Mouse (Mus musculus) adipocyte (in vitro differentiated cells): ENCODE data around the gene Rnf39.
"Not testable (repeated sequence)": the region's sequence is repeated elsewhere in the genome, so short reads cannot be mapped to it uniquely, and the experiment has no call there.

Source experiments
- DNase-seq: peaks from one replicate; pipeline ENCODE4 v3.0.0-alpha.2; 2016; ENCODE audit warnings: low spot score

Gene Rnf39

GRCm38 (mm10) chr17:36982253-36983155, 39.8 kb downstream of the Rnf39 start:
- DNase-seq = no peak

DNA sequence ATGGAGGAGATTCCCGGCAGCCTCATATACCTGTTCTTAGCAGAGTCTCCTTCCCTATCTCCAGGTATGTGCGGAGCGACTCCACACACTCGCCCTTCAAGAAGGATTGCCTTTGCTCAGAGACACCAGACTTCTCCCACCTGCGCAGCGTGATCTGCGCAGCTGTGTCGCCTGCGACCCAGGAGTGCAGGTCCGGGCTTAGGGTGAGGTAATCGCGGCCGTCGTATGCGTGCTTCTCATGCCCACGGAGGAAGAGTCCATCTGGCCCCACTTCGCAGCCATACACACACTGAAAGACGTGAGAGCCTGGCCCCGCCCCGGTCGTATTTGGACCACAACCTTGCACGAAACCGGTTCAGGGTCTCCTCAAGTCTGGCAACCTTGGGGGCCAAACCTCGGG, 45.8 kb downstream of the Rnf39 start:
- no peak for DNase-seq

DNA sequence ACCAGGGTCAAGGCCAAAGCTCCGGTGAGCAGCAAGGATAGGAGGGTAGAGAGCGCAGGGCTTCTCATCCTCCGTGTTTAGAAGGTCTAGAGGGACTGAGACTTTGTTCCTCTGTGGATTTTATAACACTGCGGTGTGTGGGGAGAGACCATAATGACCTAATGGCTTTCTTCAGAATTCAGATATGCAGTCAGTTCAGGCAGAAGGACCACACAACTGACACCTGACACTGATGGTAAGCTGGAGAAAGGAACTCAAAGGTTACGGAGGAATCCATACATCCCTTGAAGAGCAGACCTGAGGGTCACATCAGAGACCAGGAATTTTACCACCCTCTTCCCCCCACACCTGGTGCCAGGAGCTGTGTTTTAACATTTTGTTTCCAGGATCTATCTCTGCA, 46.7 kb downstream of the Rnf39 start, which contains the start of gene H2-M5:
H2-M5 (minus strand) TSS at position 101 of the 400 bp plus-strand sequence.
- no peak for DNase-seq

DNA sequence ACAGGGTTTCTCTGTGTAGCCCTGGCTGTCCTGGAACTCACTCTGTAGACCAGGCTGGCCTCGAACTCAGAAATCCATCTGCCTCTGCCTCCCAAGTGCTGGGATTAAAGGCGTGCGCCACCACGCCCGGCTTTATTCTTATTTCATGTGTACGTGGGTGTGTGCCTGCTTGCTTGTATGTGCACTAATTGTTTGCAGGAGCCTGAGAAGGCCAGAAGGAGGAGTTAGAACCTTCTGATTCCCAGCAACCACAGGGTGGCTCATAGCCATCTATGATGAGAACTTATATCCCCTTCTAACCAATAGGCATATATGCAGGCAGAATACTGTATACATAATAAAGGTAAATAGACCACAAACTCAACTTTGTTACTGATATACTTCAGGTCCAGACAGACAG, 47.9 kb downstream of the Rnf39 start:
- not testable (repeated sequence) for DNase-seq

DNA sequence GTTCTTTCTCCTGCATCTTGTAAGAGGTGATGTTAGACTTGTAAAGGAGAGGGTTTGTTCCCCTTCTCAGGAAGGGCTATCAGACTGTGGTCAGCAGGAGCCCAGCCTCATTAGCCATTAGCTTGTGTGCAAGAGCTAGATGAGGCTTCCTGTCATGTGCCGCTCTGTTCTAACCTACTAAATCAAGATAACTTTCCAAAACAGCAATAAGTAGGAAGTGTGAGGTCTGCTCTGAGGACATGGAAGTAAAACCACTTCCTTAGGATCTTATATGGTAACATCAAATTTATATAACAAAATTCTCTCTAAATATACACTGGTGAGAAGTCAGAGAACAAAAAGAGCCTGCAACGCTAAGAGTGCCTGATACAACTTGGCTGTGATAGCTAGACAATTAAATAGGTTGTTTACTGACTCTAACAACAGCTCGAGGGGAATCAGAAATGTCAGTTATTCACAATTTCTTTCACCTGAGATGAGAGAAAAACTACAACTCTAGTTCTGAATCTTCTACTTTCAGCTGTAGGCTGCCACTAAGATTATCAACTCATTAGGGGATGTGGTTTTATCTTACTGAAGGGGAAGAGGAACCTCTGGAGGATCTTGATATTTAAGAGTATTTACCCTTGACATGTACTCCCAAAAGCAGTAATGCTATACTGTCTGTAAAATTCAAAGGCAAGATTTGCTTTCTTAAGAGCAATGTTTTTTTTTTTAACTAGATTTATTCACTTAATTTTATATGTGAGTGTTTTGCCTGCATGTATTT, 49.8 kb downstream of the Rnf39 start:
- DNase-seq = no peak

DNA sequence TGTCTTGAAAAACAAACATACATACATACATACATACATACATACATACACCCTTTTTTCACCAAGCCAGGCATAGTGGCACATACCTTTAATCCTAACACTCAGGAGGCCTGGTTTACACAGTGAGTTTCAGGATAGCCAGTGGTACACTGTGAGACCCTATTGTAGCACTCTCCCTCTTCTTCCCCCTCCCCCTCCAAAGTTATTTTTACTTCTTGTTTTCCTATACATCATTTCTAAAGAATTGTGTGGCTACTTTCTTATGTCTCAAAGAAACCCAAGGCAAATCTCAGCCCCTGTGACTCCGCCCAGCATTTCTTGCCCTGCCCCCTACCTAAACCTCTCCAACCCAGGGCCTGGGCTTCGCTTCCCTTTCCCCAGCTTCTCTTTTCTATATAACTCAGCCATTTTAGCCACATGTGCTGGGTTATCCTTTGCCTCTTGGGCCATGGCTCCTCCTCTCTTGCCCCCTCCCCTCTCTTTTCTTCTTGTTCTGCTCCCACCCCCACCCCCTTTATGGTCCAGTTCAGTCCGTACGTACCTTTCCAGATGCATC, 51.1 kb downstream of the Rnf39 start:
- DNase-seq = no peak

GRCm38 (mm10) chr17:36994528-36994927, 51.8 kb downstream of the Rnf39 start:
- DNase-seq = no peak

DNA sequence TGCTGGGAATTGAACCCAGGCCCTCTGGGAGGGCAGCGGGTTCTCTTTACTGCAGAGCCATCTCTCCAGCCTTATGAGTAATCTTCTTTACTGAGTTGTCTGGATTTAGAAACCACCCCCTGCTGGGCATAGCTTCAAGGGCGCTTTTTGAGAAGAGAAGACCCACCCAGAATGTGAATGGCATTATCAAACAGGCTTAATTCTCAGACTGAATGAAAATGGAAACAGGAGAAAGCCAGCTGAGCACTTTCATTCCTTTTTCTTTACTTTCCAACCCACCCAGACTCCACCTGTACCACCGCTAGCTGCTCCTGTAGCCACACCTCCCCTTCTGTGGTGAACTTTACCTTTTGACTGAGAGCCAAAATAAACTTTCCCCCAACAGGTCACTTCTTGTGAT, 52.7 kb downstream of the Rnf39 start:
- DNase-seq = no peak

DNA sequence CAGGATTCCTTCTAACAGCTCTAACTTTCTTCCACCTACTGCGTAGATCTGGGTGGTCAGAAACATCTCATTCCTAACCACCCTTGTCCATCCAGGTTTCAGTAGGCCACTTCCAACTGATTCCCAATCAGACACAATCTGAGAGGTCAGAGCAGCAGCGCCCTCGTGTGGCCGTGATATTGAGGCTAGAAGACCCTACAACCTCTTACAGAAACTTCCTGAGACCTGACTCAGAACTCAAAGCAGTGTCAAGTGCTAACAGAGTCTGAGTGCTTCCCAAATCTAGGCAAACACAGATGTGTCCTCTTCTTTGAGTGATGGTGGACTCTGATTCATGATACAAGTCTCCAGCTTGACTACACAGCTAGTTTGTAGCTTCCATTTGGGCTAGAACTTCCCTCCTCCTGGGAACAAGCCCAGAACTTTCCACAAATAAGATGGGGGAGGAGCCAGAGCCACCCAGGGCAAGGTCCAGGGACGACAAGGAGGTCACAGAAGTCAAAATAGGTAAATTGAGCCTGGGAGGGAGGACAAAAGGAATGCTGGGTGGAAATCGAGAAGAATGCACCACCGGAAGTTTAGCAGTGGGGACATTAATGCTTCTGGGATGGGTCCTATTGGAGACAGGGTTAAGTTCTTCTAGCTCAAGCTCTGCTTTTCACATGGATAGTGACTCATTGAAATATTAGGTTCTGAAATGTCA, 54.5 kb downstream of the Rnf39 start:
- peak; percentile 74 for DNase-seq
